Mouse (Mus musculus) cortical plate, adult 2 months (tissue): Measurements from ENCODE around the gene Slc38a6. TPM values are rescaled to one million over a fixed set of nuclear protein-coding genes. Genes with fewer than 3 reads are reported as not detected.

Experiments used
- H3K27ac ChIP-seq: fragments of 200-500 bp; 2 replicates; pipeline ENCODE4 v1.5.1; 2012; ENCODE audit warnings: low read length, control low read depth, inconsistent platforms; ENCODE audit not compliant: insufficient read depth
- H3K4me1 ChIP-seq: fragments of 200-500 bp; 2 replicates; pipeline ENCODE4 v1.6.1; 2011; ENCODE audit warnings: low read length; ENCODE audit not compliant: control insufficient read depth, insufficient read depth
- H3K4me3 ChIP-seq: fragments of 200-500 bp; 2 replicates; pipeline ENCODE4 v1.5.1; 2011; ENCODE audit warnings: mild to moderate bottlenecking, low read length, control low read depth; ENCODE audit not compliant: insufficient read depth
- CTCF ChIP-seq: fragments of 200-500 bp; IDR thresholded peaks from 2 replicates; pipeline ENCODE4 v1.5.1; 2011; ENCODE audit warnings: mild to moderate bottlenecking, control low read depth, low read length; ENCODE audit not compliant: insufficient read depth; ENCODE audit errors: extremely low read depth
- POLR2A ChIP-seq: fragments of 200-500 bp; IDR thresholded peaks from 2 replicates; pipeline ENCODE4 v1.6.1; 2011; ENCODE audit warnings: mild to moderate bottlenecking, low read length, control low read depth; ENCODE audit not compliant: insufficient read depth; ENCODE audit errors: extremely low read depth
- polyA plus RNA-seq: library from polyadenylated mRNA; depleted of rRNA; stranded (reverse); fragments of >200 nt; gene quantifications from 2 replicates; pipeline ENCODE4 v1.2.3, GENCODE M21; 2012

Slc38a6 gene
- polyA plus RNA-seq, 1 experiment: 23.0 TPM

- TF ChIP-seq CTCF (no peak), POLR2A (no peak)
- Histone ChIP-seq H3K27ac (no peak overlapping the region), H3K4me3 (no peak overlapping the region), H3K4me1 (no peaks in the 10 kb centered on the region)
Measured at GRCm38 (mm10) chr12:73380686-73381360, 94.2 kb downstream of the Slc38a6 start.

- H3K4me1 ChIP-seq: no peaks in the 10 kb centered on the region
- TF ChIP-seq POLR2A (no peak), CTCF (no peak)
- H3K4me3 ChIP-seq: no peak overlapping the region
- no peak overlapping the region for H3K27ac ChIP-seq
Measured at GRCm38 (mm10) chr12:73381452-73381851, 94.9 kb downstream of the Slc38a6 start.

GRCm38 (mm10) chr12:73382290-73383178 is 96.0 kb downstream of the Slc38a6 start:
- no peak for TF ChIP-seq CTCF
- TF ChIP-seq POLR2A: no peak
- Histone ChIP-seq H3K4me3 (no peak overlapping the region), H3K27ac (no peak overlapping the region), H3K4me1 (no peaks in the 10 kb centered on the region)

- no peak overlapping the region for H3K27ac ChIP-seq
- H3K4me3 ChIP-seq: no peak overlapping the region
- TF ChIP-seq CTCF (no peak), POLR2A (no peak)
- H3K4me1 ChIP-seq: no peaks in the 10 kb centered on the region
Measured at GRCm38 (mm10) chr12:73383179-73383510, 96.6 kb downstream of the Slc38a6 start.

GRCm38 (mm10) chr12:73383861-73384260 is 97.3 kb downstream of the Slc38a6 start:
- H3K4me3 ChIP-seq: no peak overlapping the region
- TF ChIP-seq POLR2A (no peak), CTCF (no peak)

GRCm38 (mm10) chr12:73384747-73385146 is 98.2 kb downstream of the Slc38a6 start:
- H3K4me3 ChIP-seq: no peak overlapping the region
- no peaks in the 10 kb centered on the region for H3K4me1 ChIP-seq
- TF ChIP-seq POLR2A (no peak), CTCF (no peak)
- no peak overlapping the region for H3K27ac ChIP-seq

More at GRCm38 (mm10) chr12:73383861-73384260, 97.3 kb downstream of the Slc38a6 start:
- no peaks in the 10 kb centered on the region for H3K4me1 ChIP-seq
- H3K27ac ChIP-seq: no peak overlapping the region

- TF ChIP-seq POLR2A: no peak
- no peak for TF ChIP-seq CTCF
Measured at GRCm38 (mm10) chr12:73392507-73392906, 105.9 kb downstream of the Slc38a6 start.

GRCm38 (mm10) chr12:73393018-73393417 is 106.4 kb downstream of the Slc38a6 start:
- Histone ChIP-seq H3K27ac (no peak overlapping the region), H3K4me1 (no peaks in the 10 kb centered on the region), H3K4me3 (no peak overlapping the region)
- TF ChIP-seq POLR2A (no peak), CTCF (no peak)

More at GRCm38 (mm10) chr12:73392507-73392906, 105.9 kb downstream of the Slc38a6 start:
- Histone ChIP-seq H3K4me3 (no peak overlapping the region), H3K27ac (no peak overlapping the region), H3K4me1 (no peaks in the 10 kb centered on the region)

- no peak overlapping the region for H3K4me3 ChIP-seq
- TF ChIP-seq CTCF: no peak
- no peak for TF ChIP-seq POLR2A
- H3K4me1 ChIP-seq: no peaks in the 10 kb centered on the region
- no peak overlapping the region for H3K27ac ChIP-seq
Measured at GRCm38 (mm10) chr12:73393881-73394291, 107.3 kb downstream of the Slc38a6 start.
